Mouse (Mus musculus) liver, embryonic 14.5 days (tissue): ENCODE measurements around the gene Fus. TPM values are rescaled to one million over a fixed set of nuclear protein-coding genes. Genes with fewer than 3 reads are reported as not detected.

ENCODE experiments used
- ATAC-seq: fragments of 200-750 bp; cut with Nextera tagmentation; 2 replicates; pipeline ENCODE4 v1.8.0; 2017; ENCODE audit warnings: moderate number of reproducible peaks, mild to moderate bottlenecking, moderate library complexity; ENCODE audit not compliant: insufficient read depth
- DNase-seq, 3 experiments: peaks; one replicate each; pipeline ENCODE4 v3.0.0-alpha.2; 2012 to 2013; ENCODE audit warnings: low read depth in 3 of 3, low spot score in 3 of 3
- H3K27ac ChIP-seq: fragments of 300-500 bp; sonication (generic); 2 replicates; pipeline ENCODE4 v1.5.1; 2014; ENCODE audit warnings: moderate library complexity, mild to moderate bottlenecking, control low read depth, inconsistent platforms
- H3K27me3 ChIP-seq: fragments of 300-500 bp; sonication (generic); 2 replicates; pipeline ENCODE4 v1.6.1; 2014; ENCODE audit warnings: mild to moderate bottlenecking, low read length, moderate library complexity; ENCODE audit not compliant: control insufficient read depth, insufficient read depth
- H3K36me3 ChIP-seq: fragments of 300-500 bp; sonication (generic); replicated peaks from 2 replicates; pipeline ENCODE4 v1.6.1; 2014; ENCODE audit warnings: low read depth; ENCODE audit not compliant: control insufficient read depth, insufficient read depth
- H3K4me1 ChIP-seq, 2 experiments: fragments of 200-500 bp in 1 of 2; fragments of 300-500 bp in 1 of 2; sonication (generic) in 1 of 2; replicated peaks; 2 replicates each; pipeline ENCODE4 v1.6.1; 2012 to 2014; ENCODE audit warnings: antibody characterized with exemption in 1 of 2, inconsistent platforms in 1 of 2, low read length in 1 of 2; ENCODE audit not compliant: control insufficient read depth in 2 of 2, insufficient read depth in 2 of 2
- H3K4me2 ChIP-seq: fragments of 300-500 bp; sonication (generic); 2 replicates; pipeline ENCODE4 v1.6.1; 2014; ENCODE audit warnings: low read depth, mild to moderate bottlenecking, control low read depth, moderate library complexity
- H3K4me3 ChIP-seq, 2 experiments: fragments of 200-500 bp in 1 of 2; fragments of 300-500 bp in 1 of 2; sonication (generic) in 1 of 2; 2 replicates each; pipeline ENCODE4 v1.5.1; 2012 to 2014; ENCODE audit warnings: low read depth in 2 of 2, low read length in 2 of 2, mild to moderate bottlenecking in 2 of 2, control low read depth in 1 of 2, inconsistent platforms in 1 of 2, moderate library complexity in 1 of 2; ENCODE audit not compliant: insufficient read depth in 1 of 2
- H3K9ac ChIP-seq: fragments of 300-500 bp; sonication (generic); replicated peaks from 2 replicates; pipeline ENCODE4 v1.6.1; 2014; ENCODE audit warnings: mild to moderate bottlenecking, control low read depth, moderate library complexity
- H3K9me3 ChIP-seq: fragments of 300-500 bp; sonication (generic); 2 replicates; pipeline ENCODE4 v1.6.1; 2016; ENCODE audit warnings: low read length, mixed read lengths; ENCODE audit not compliant: control insufficient read depth
- CTCF ChIP-seq: IDR thresholded peaks from 2 replicates; pipeline ENCODE4 v1.5.1; 2016; ENCODE audit warnings: antibody characterized with exemption, low read depth, control low read depth
- EP300 ChIP-seq: IDR thresholded peaks from 2 replicates; pipeline ENCODE4 v1.6.1; 2016; ENCODE audit warnings: antibody characterized with exemption, low read depth
- WGBS: fragments of 180-500 bp; shearing (Covaris S2); extraction: QIAGEN DNeasy Blood & Tissue Kit; methylation state at CpG from one replicate; pipeline ENCODE4 v1.1.7; 2014; ENCODE audit not compliant: insufficient replicate concordance; 5-methylcytosine and 5-hydroxymethylcytosine counted together
- polyA plus RNA-seq, 2 experiments: library from polyadenylated mRNA; depleted of rRNA in 1 of 2; stranded (reverse) in 1 of 2; unstranded in 1 of 2; fragments of >200 nt; fragmentation: Nextera tagmentation in 1 of 2; extraction: Ambion mirVana in 1 of 2; gene quantifications; 2 replicates each; pipeline versions ENCODE4 v1.2.1 to v1.2.3; 2012 to 2014

Fus gene
- polyA plus RNA-seq, 2 experiments, result 15.8 to 278 TPM

- ATAC-seq (no peak), DNase-seq (no peak)
- Histone ChIP-seq H3K9me3 (no peaks in the 10 kb centered on the region), H3K27ac (no peak overlapping the region), H3K27me3 (no peaks in the 10 kb centered on the region), H3K4me3 (no peak overlapping the region), H3K36me3 (peaks cover 46% of the 10 kb centered on the region), H3K4me1 (peaks cover 15 to 20% of the 10 kb centered on the region in 2 experiments), H3K4me2 (no peak overlapping the region), H3K9ac (no peak overlapping the region)
- TF ChIP-seq CTCF (no peak), EP300 (no peak)
- 76% methylated on average over 1 of the region's 1 CpGs for WGBS
These were observed 21.6 kb downstream of the Fus start for GRCm38 (mm10) chr7:127988904-127989303.

- H3K36me3 ChIP-seq, result peaks cover 16% of the 10 kb centered on the region
- peaks cover 15 to 20% of the 10 kb centered on the region in 2 experiments for H3K4me1 ChIP-seq
- H3K27ac ChIP-seq, result no peak overlapping the region
- peak; percentile 36 for ATAC-seq
- 40% methylated on average over 6 of the region's 6 CpGs for WGBS
- TF ChIP-seq CTCF, result peak; percentile 75
- TF ChIP-seq EP300, result 0 out of 2 replicates have a peak, but pooled peaks have one; percentile 7
- DNase-seq, result peak; percentile 47 to 59 (median 50)
- H3K4me3 ChIP-seq, result peak overlapping the region in 1 of 2 experiments; percentile 3; a peak in 1 of 4 replicates
- no peaks in the 10 kb centered on the region for H3K27me3 ChIP-seq
- H3K9me3 ChIP-seq, result no peaks in the 10 kb centered on the region
- no peak overlapping the region for H3K9ac ChIP-seq
- peak overlapping the region; percentile 69 for H3K4me2 ChIP-seq
These were observed 24.6 kb downstream of the Fus start for GRCm38 (mm10) chr7:127991643-127992487.

- H3K4me2 ChIP-seq, result peak overlapping the region; percentile 69
- no peak overlapping the region for H3K27ac ChIP-seq
- peaks cover 15 to 20% of the 10 kb centered on the region in 2 experiments for H3K4me1 ChIP-seq
- peak overlapping the region; percentile 52 to 65 for H3K4me3 ChIP-seq
- no peaks in the 10 kb centered on the region for H3K27me3 ChIP-seq
- no peaks in the 10 kb centered on the region for H3K9me3 ChIP-seq
- H3K9ac ChIP-seq, result peak overlapping the region; percentile 52
- WGBS, result 18% methylated on average over 5 of the region's 5 CpGs
- peaks cover 8% of the 10 kb centered on the region for H3K36me3 ChIP-seq
- peak; percentile 58; the same call in 1 of the 2 replicates for ATAC-seq
- TF ChIP-seq CTCF, result no peak
- no peak for TF ChIP-seq EP300
- no peak for DNase-seq
These were observed 25.5 kb downstream of the Fus start for GRCm38 (mm10) chr7:127992488-127993340.

- peak; percentile 70; the same call in 1 of the 2 replicates for ATAC-seq
- Histone ChIP-seq H3K9me3 (no peaks in the 10 kb centered on the region), H3K27me3 (no peaks in the 10 kb centered on the region), H3K36me3 (peaks cover 5% of the 10 kb centered on the region), H3K27ac (no peak within 1 kb of the TSS), H3K4me1 (peaks cover 15 to 20% of the 10 kb centered on the region in 2 experiments), H3K9ac (peak within 1 kb of the TSS; percentile 52), H3K4me2 (peak within 1 kb of the TSS; percentile 69), H3K4me3 (peak within 1 kb of the TSS; percentile 52 to 65)
- 3% methylated on average over 18 of the region's 18 CpGs for WGBS
- peak in 1 of 3 experiments; percentile 33 for DNase-seq
- TF ChIP-seq CTCF (no peak), EP300 (no peak)
These were observed 26.2 kb downstream of the Fus start, which contains the start of gene Pycard for GRCm38 (mm10) chr7:127993341-127993977. Gene Pycard (minus strand): TSS chr7:127993867.
